Mouse (Mus musculus) layer of hippocampus, adult 18-20 months (tissue): ENCODE data around the gene Slc44a5. TPM values are rescaled to one million over a fixed set of nuclear protein-coding genes. Genes with fewer than 3 reads are reported as not detected.

Experiments used
- DNase-seq, 2 experiments: peaks; one replicate each; pipeline ENCODE4 v3.0.0; 2022; ENCODE audit warnings: low spot score in 2 of 2
- total RNA-seq, 2 experiments: library from RNA; stranded (reverse); gene quantifications; 2 replicates each; pipeline ENCODE4 v1.2.3; 2021

Slc44a5 gene
- total RNA-seq, 2 experiments from 2014 or later = 43.4 to 53.7 TPM

GRCm38 (mm10) chr3:154297499-154297898 is 324.3 kb downstream of the Slc44a5 start:
- peak; percentile 26 to 55 for DNase-seq

- DNase-seq = no peak
Observed at GRCm38 (mm10) chr3:154298490-154298889, 325.3 kb downstream of the Slc44a5 start.

- no peak for DNase-seq
Observed at GRCm38 (mm10) chr3:154300006-154300405, 326.8 kb downstream of the Slc44a5 start.

- DNase-seq = no peak
Observed at GRCm38 (mm10) chr3:154301102-154301501, 327.9 kb downstream of the Slc44a5 start.

GRCm38 (mm10) chr3:154305163-154305884 is 332.1 kb downstream of the Slc44a5 start:
- no peak for DNase-seq

GRCm38 (mm10) chr3:154317651-154318248 is 344.5 kb downstream of the Slc44a5 start:
- DNase-seq = no peak

Other genes starting within 250 kb of the Slc44a5 start
- 10 to 100 TPM; 24.7 to 27.0 TPM for gene St6galnac3, start 248.3 kb upstream of the Slc44a5 start, total RNA-seq
- gene Asb17, start 129.2 kb upstream of the Slc44a5 start, total RNA-seq = not detected
- gene Msh4, start 67.3 kb upstream of the Slc44a5 start, total RNA-seq = under 1 TPM; 0.10 to 0.30 TPM
- 10 to 100 TPM; 69.4 to 71.1 TPM for gene Rabggtb, start 60.4 kb upstream of the Slc44a5 start, total RNA-seq
- 10 to 100 TPM; 51.1 to 56.1 TPM for gene Acadm, start 28.8 kb upstream of the Slc44a5 start, total RNA-seq